Mouse (Mus musculus): Measurements from ENCODE around the gene 1600002K03Rik.

Gene 1600002K03Rik

GRCm38 (mm10) chr10:80167460-80168037, 5.2 kb upstream of the 1600002K03Rik start:
- DNase-seq (ENCODE audit: inconsistent ontology term): peak; percentile 100

GRCm38 (mm10) chr10:80168038-80168661, 4.6 kb upstream of the 1600002K03Rik start:
- peak; percentile 95 for DNase-seq (ENCODE audit: inconsistent ontology term)

DNA sequence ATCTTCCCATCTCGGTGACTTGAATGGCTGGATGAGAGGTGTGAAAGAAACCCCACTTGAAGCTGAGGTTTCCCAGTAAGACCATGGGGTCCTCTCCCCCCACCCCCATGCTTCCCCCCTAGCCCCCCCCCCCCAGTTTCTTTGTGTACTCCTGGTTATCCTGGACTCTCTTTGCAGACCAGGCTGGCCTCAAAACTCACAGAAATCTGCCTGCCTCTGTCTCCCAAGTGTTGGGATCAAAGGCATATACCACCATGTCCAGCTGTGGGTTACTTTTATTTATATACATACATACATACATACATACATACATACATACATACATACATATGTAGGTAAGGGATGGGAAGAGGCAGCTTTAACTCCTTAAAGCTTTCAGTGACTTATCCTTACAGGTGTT, 3.7 kb upstream of the 1600002K03Rik start:
- no peak for DNase-seq (ENCODE audit: inconsistent ontology term)

DNA sequence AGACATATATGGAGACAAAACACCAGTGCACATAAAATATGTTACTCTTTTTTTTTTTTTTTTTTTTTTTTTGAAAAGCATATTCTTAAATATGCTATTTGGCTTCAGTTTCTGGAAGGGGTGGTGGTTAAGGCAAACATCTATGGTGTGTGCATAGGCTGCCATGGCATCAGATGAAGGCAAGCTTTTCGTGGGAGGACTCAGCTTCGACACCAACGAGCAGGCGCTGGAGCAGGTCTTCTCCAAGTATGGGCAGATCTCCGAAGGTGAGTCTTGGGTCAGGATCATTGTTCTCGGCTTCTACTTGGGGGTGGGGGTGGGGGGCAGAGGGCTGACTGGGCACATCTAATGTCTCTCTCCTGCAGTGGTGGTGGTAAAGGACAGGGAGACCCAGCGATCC, 3.1 kb upstream of the 1600002K03Rik start:
- DNase-seq (ENCODE audit: inconsistent ontology term): no peak

- DNase-seq (ENCODE audit: inconsistent ontology term): no peak
Measured at GRCm38 (mm10) chr10:80170052-80170451, 2.7 kb upstream of the 1600002K03Rik start.

- DNase-seq (ENCODE audit: inconsistent ontology term): no peak
Measured at GRCm38 (mm10) chr10:80170601-80171021, 2.1 kb upstream of the 1600002K03Rik start.

- DNase-seq (ENCODE audit: inconsistent ontology term): no peak
Measured at GRCm38 (mm10) chr10:80171252-80171651, 1.5 kb upstream of the 1600002K03Rik start.

- no peak for DNase-seq (ENCODE audit: inconsistent ontology term)
Measured at GRCm38 (mm10) chr10:80171760-80172526, 801 bp upstream of the 1600002K03Rik start.

DNA sequence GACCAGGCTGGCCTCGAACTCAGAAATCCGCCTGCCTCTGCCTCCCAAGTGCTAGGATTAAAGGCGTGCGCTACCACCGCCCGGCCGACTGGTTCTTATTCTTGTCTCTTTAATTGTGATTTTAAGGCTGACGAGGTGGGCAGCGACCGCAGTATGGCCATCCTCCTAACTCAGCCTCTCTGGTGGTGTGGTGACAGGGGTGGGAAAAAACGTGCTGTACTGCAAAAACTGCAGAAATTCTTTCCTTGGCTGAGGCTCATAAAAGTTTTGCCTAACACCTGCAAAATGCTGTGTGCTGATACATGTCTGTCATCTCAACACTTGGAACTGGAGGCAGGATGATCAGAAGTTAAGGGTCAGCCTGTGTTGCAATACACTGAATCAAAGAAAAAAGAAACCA, 614 bp downstream of the 1600002K03Rik start:
- DNase-seq (ENCODE audit: inconsistent ontology term): no peak

DNA sequence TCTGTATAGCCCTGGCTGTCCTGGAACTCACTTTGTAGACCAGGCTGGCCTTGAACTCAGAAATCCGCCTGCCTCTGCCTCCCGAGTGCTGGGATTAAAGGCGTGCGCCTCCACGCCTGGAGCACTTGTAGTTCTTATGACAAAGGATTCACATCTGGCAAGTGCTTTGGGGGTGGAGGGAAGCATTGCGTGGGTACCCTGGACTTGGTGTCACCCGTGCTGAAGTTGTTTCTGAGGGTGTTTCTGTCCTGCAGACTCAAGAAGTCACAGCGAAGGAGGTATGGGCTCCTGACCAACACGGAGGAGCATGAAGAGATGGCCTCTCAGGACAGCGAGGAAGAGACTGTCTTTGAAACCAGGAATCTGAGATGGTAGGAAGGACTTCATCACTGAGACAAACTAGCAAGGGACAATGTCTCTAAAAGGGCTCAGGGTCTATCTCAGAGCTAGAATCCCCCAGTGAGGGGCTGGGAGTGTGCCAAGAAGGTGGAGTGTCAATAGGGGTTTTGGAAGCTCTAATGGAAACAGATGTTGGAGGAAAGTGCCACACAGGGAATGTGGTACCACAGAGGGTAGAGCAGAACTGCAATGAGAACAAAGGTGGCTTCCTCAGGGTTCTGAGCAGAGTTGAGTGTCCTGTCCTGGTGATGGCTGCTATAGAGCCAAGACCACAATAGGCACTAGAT, 1.4 kb downstream of the 1600002K03Rik start:
- no peak for DNase-seq (ENCODE audit: inconsistent ontology term)

DNA sequence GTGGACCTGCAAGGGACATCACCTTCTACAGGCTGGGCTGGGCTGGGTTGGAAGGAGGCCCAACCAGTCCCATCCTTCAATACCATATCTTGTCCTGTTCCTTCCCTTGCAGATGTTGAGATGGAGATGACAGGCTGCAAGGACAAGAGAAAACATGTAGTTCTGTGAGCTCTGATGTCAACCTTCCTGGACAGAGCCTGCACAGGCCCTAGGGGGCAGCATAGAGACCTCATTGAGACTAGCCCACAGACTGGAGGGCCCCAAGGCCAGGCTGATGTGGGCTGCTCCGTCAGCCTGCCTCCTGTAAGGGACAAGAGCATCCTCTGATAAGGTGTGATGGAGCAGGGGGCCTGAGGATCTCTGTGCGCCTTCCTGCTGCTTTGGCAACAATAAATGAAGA, 2.0 kb downstream of the 1600002K03Rik start:
- peak; percentile 42 for DNase-seq (ENCODE audit: inconsistent ontology term)

GRCm38 (mm10) chr10:80175536-80176269, 3.0 kb downstream of the 1600002K03Rik start:
- peak; percentile 42 for DNase-seq (ENCODE audit: inconsistent ontology term)

- no peak for DNase-seq (ENCODE audit: inconsistent ontology term)
Measured at GRCm38 (mm10) chr10:80176270-80176834, 3.6 kb downstream of the 1600002K03Rik start.

GRCm38 (mm10) chr10:80177441-80178279, 4.9 kb downstream of the 1600002K03Rik start:
- peak; percentile 69 for DNase-seq (ENCODE audit: inconsistent ontology term)

GRCm38 (mm10) chr10:80179068-80180051, 6.6 kb downstream of the 1600002K03Rik start, which contains the start of gene Efna2:
TSS of gene Efna2 (plus strand) at chr10:80179482.
- DNase-seq (ENCODE audit: inconsistent ontology term): peak; percentile 66

- DNase-seq (ENCODE audit: inconsistent ontology term): no peak
Measured at GRCm38 (mm10) chr10:80180288-80180687, 7.5 kb downstream of the 1600002K03Rik start.

DNA sequence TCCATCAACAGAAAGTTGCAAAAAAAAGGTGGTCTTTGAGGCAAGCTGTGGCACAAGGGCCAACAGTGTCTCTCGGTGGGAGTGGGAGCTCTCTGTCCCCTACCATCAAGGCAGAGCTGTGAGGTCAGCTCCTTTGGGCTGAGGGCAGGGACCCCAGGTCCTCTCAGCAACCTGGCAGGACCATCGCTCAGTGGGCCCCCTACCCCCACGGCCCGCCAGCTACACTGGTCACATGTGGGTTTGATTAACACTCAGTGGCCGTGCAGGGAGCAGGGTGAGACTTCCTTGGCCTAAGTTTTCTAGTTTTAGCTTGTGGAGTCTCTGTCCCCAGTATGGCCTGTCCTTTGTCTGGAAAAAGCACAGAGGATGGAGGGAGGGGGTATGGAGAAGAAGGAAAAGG, 8.1 kb downstream of the 1600002K03Rik start:
- no peak for DNase-seq (ENCODE audit: inconsistent ontology term)

DNA sequence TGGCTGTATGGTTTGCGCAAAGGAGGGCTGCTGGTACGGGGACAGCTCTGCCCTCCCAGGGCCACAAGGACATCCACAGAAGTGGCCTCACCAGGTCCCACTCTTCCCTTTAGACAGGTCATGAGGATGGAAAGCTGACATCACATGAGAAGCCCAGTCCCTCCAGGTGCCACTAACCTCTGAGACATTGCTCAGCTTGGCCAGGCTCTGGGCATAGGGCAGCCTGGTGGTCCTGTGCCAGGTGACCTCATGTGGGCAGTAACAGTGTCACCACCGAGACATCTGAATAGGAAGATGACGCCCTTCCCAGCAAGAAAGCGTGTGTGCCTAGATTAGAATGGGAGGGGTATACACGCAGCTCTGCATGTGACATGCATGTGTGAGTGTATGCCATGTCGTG, 9.8 kb downstream of the 1600002K03Rik start:
- no peak for DNase-seq (ENCODE audit: inconsistent ontology term)

DNA sequence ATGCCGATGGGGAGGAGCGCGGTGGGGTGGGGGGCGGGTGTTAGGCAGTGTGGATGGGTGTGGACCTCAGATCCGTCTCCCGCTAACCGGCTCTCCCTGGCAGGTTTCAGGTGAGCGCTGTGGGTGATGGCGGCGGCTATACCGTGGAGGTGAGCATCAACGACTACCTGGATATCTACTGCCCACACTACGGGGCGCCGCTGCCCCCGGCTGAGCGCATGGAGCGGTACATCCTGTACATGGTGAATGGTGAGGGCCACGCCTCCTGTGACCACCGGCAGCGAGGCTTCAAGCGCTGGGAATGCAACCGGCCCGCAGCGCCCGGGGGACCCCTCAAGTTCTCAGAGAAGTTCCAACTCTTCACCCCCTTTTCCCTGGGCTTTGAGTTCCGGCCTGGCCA, 13.9 kb downstream of the 1600002K03Rik start:
- DNase-seq (ENCODE audit: inconsistent ontology term): no peak

All from Muller cell, postnatal 12 days (primary cell).